Mouse (Mus musculus) spleen, adult 2 months (tissue): ENCODE results near the gene Snorc. TPM values are rescaled to one million over a fixed set of nuclear protein-coding genes. Genes with fewer than 3 reads are reported as not detected.
"Not testable (repeated sequence)": the region's sequence is repeated elsewhere in the genome, so short reads cannot be mapped to it uniquely, and the experiment has no call there.

Source experiments
- DNase-seq, 2 experiments: peaks; one replicate each; pipeline versions ENCODE4 v3.0.0 to v3.0.0-alpha.2; 2012 to 2021; ENCODE audit warnings: low spot score in 2 of 2, low read depth in 1 of 2
- H3K27ac ChIP-seq: fragments of 200-500 bp; 2 replicates; pipeline ENCODE4 v1.5.1; 2012; ENCODE audit warnings: low read length, inconsistent platforms; ENCODE audit not compliant: insufficient read depth
- H3K27me3 ChIP-seq: fragments of 200-500 bp; 2 replicates; pipeline ENCODE4 v1.6.1; 2012; ENCODE audit warnings: mild to moderate bottlenecking, moderate library complexity, low read length, inconsistent platforms; ENCODE audit not compliant: control insufficient read depth, insufficient read depth
- H3K36me3 ChIP-seq: fragments of 200-500 bp; 2 replicates; pipeline ENCODE4 v1.6.1; 2012; ENCODE audit warnings: mild to moderate bottlenecking, low read length, inconsistent platforms; ENCODE audit not compliant: control insufficient read depth, insufficient read depth
- H3K4me1 ChIP-seq: fragments of 200-500 bp; 2 replicates; pipeline ENCODE4 v1.6.1; 2011; ENCODE audit warnings: inconsistent platforms; ENCODE audit not compliant: control insufficient read depth, insufficient read depth, insufficient read length
- H3K4me3 ChIP-seq: fragments of 200-500 bp; 2 replicates; pipeline ENCODE4 v1.5.1; 2011; ENCODE audit warnings: mild to moderate bottlenecking, inconsistent platforms; ENCODE audit not compliant: insufficient read depth, insufficient read length; ENCODE audit errors: extremely low read depth
- CTCF ChIP-seq: fragments of 200-500 bp; IDR thresholded peaks from 2 replicates; pipeline ENCODE4 v1.5.1; 2011; ENCODE audit warnings: mild to moderate bottlenecking, inconsistent platforms; ENCODE audit not compliant: insufficient read depth, insufficient read length, insufficient replicate concordance; ENCODE audit errors: extremely low read depth
- POLR2A ChIP-seq: fragments of 200-500 bp; IDR thresholded peaks from 2 replicates; pipeline ENCODE4 v1.6.1; 2011; ENCODE audit warnings: low read depth, low read length, inconsistent platforms
- WGBS: fragments of 180-500 bp; shearing (Covaris S2); methylation state at CpG from one replicate; pipeline ENCODE4 v1.1.7; 2018; 5-methylcytosine and 5-hydroxymethylcytosine counted together
- polyA plus RNA-seq: library from polyadenylated mRNA; depleted of rRNA; stranded (reverse); fragments of >200 nt; gene quantifications from 2 replicates; pipeline ENCODE4 v1.2.3, GENCODE M21; 2012; rRNA removed

Gene Snorc
- not detected in 2 replicates for polyA plus RNA-seq

DNA sequence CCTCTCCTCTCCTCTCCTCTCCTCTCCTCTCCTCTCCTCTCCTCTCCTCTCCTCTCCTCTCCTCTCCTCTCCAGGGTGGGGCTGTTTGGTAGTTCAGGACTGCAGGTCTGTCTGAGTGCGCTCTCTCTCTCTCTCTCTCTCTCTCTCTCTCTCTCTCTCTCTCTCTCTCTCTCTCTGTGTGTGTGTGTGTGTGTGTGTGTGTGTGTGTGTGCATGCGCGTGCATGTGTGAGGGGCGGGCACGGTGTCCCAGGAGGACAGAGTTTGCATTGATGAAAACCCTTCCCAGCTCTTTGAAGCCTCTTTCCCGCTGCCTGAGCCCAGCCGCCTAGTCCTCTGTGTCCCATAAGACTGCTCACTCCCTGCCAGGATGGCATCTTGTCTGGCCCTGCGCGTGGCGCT, at the start of gene Snorc:
Gene Snorc (plus strand): TSS at position 301 of the 400 bp plus-strand sequence.
- H3K4me3 ChIP-seq, H3K27me3 ChIP-seq, DNase-seq, H3K36me3 ChIP-seq, H3K27ac ChIP-seq, H3K4me1 ChIP-seq: not testable (repeated sequence)
- WGBS, result 84% methylated on average over 7 of the region's 10 CpGs

- Histone ChIP-seq H3K36me3 (peaks cover 44% of the 10 kb centered on the region), H3K27me3 (no peaks in the 10 kb centered on the region), H3K27ac (no peak overlapping the region), H3K4me1 (no peaks in the 10 kb centered on the region), H3K4me3 (no peak overlapping the region)
- WGBS, result 90% methylated on average over 2 of the region's 2 CpGs
- no peak for DNase-seq
- TF ChIP-seq CTCF, result no peak
- TF ChIP-seq POLR2A, result no peak
Observed at GRCm38 (mm10) chr1:87435125-87435524, 34.9 kb upstream of the Snorc start.

DNA sequence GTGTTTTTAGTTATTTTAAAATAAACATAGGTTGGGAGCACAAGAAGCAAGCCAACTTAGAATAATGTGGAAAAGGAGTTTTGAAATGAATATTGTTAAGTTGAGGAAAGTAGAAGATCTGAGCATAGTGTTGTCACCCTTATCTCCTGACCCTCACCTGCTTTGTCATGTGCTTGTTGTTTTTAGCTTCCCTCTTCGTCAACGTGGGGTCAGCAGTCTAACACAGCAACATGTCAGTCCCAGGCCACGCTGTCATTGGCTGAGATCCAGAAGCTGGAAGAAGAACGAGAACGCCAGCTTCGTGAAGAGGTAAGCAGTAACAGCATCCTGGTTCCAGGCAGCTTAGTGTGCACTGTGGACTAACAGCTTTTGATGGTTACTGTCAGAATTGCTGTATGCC, 33.5 kb upstream of the Snorc start:
- peaks cover 49% of the 10 kb centered on the region for H3K36me3 ChIP-seq
- no peak overlapping the region for H3K4me3 ChIP-seq
- TF ChIP-seq POLR2A (no peak), CTCF (no peak)
- H3K27me3 ChIP-seq, result no peaks in the 10 kb centered on the region
- H3K4me1 ChIP-seq, result no peaks in the 10 kb centered on the region
- 92% methylated on average over 6 of the region's 6 CpGs for WGBS
- H3K27ac ChIP-seq, result no peak overlapping the region
- no peak for DNase-seq

DNA sequence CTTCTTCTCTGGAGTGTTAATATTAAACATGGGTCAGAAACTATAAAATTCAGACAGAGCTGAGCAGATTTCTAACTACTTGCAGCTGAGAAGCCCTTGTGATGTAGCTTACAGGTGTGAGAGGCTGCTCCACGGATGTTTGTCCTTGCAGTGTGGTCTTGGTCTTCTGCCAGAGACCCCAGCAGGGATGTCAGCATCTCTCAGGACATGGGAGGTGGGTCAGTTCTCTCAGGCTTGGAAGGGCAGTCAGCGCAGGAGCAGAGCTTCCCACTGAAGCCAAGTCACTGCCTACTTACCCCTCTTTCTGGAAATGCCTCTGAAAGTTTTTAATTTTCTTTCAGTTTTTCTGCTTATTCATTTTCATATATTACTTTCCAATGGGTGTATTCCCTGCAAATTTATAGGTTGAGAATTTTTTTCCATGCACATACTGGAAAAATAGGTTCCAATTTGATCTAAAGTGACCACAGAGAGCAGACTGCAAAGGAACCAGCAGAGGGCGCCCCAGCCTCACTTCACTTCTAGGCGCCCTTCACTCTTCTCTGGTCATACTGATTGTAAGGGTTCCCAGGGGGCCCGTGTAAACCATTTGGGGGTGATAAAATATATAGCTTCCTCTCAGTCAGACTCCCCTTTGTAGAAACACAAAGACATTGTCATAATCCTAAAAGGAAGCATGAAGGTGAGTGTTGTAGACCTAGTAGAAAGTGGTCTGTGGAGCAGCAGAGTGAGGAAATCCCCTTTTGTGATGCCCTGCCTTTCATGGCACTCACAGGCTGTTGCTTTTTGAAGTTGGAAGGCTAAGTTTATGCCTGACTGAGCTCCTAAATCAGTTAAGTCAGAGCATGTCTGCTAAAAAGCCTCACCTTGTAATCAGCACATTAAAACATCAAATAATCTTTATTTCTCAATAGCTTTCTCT, 22.6 kb upstream of the Snorc start:
- Histone ChIP-seq H3K27ac (no peak overlapping the region), H3K4me1 (no peaks in the 10 kb centered on the region), H3K27me3 (no peaks in the 10 kb centered on the region), H3K36me3 (peaks cover 29% of the 10 kb centered on the region), H3K4me3 (no peak overlapping the region)
- peak; percentile 29 to 56 for DNase-seq
- WGBS, result 42% methylated on average over 5 of the region's 5 CpGs
- TF ChIP-seq POLR2A, result no peak
- TF ChIP-seq CTCF, result peak; percentile 73; the same call in 1 of the 2 replicates

DNA sequence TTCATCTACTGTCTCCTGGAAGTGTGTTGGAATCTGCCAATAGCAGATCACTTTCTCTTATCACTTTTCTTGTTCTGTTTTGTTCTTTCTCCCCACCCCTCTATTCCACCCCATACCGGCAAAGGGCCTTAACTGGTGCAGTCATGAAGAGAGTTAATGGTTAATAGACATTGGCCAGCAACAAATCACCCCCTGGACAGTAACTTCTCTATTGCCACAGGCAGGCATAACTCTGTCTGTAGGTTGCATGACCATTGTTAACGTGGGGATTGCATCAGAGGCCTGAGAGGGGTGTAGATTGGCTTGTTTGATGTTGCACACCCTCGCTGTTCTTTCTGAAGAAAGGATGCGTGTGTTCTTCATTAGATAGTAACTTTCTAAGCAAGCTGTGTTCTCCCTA, 20.6 kb upstream of the Snorc start:
- H3K27ac ChIP-seq, result no peak overlapping the region
- 89% methylated on average over 4 of the region's 4 CpGs for WGBS
- TF ChIP-seq CTCF, result no peak
- no peak for TF ChIP-seq POLR2A
- H3K4me1 ChIP-seq, result no peaks in the 10 kb centered on the region
- no peak overlapping the region for H3K4me3 ChIP-seq
- H3K36me3 ChIP-seq, result peaks cover 25% of the 10 kb centered on the region
- no peak for DNase-seq
- H3K27me3 ChIP-seq, result no peaks in the 10 kb centered on the region

DNA sequence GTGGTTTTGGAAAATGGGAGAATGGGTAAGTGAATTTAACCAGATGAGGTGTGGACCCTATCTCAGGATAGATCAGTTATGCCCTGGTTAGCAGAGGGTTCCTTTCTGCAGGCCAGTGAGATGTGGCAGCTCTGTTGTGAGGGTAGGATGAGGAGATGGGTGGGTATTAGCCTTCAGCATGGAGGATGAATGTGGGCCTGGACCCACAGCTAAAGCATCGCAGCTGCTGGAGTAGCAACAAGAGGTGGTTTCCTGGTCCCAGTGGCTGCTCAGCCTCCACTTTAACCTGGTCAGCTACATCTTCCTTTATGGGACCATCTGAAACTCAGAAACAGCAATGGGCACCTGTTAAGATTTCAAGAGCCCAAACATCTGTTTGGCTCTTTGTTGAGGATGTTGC, 13.6 kb upstream of the Snorc start:
- WGBS, result 94% methylated on average over 1 of the region's 1 CpGs
- no peaks in the 10 kb centered on the region for H3K36me3 ChIP-seq
- TF ChIP-seq CTCF, result no peak
- TF ChIP-seq POLR2A, result no peak
- no peak overlapping the region for H3K27ac ChIP-seq
- DNase-seq, result no peak
- no peaks in the 10 kb centered on the region for H3K27me3 ChIP-seq
- H3K4me1 ChIP-seq, result no peaks in the 10 kb centered on the region
- H3K4me3 ChIP-seq, result no peak overlapping the region

DNA sequence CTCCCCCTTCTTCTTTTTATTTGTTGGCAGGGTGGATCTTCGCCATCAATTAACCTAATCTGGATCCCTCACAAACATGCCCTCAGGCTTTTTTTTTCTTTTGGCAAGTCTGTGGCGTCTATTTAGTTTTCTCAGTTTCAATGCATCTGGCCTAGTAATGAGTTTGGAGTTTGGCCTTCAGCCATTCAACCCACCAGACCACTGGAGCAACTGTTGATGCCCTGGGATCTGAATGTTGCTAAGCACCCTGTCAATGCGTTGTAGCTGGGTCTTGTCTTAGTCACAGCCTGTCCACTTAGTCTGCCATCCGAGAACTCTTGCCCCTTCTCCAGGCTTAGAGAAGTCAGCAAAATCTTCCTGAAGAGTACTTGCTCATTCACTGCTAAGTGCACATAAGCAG, 12.0 kb upstream of the Snorc start:
- 94% methylated on average over 4 of the region's 4 CpGs for WGBS
- H3K36me3 ChIP-seq, result no peaks in the 10 kb centered on the region

DNA sequence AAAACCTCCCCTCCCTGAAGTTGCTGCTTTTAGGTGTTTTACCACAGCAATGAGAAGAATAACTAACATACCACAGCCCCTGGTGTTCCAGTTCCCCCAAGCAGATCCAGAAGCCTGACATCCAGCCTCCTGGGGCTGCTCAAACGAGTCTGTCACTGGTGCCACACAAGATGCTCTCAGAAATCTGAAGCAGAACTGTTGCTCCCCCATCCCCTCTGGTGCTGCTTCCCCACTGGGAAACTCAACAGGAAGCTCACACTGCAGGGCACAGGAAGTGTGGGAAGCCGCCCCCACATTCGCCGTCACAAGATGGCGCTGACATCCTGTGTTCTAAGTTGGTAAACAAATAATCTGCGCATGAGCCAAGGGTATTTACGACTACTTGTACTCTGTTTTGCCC, 10.2 kb upstream of the Snorc start:
- not testable (repeated sequence) for H3K36me3 ChIP-seq, H3K4me1 ChIP-seq, H3K27me3 ChIP-seq, H3K4me3 ChIP-seq, DNase-seq, H3K27ac ChIP-seq
- WGBS, result 77% methylated on average over 6 of the region's 7 CpGs

More for the DNA sequence above, 12.0 kb upstream of the Snorc start:
- Histone ChIP-seq H3K27me3 (no peaks in the 10 kb centered on the region), H3K27ac (no peak overlapping the region), H3K4me1 (no peaks in the 10 kb centered on the region), H3K4me3 (no peak overlapping the region)
- TF ChIP-seq POLR2A, result no peak
- no peak for TF ChIP-seq CTCF
- DNase-seq, result no peak
